Mouse (Mus musculus) left cerebral cortex, adult 11 months (tissue): ENCODE measurements at regions not wholly inside any gene's neighbourhood (a gene's known extent, or its start where the extent isn't known, plus 50 kb on each side); places are given as distances from the start of the nearest gene placed in this dataset.

ENCODE experiments used
- DNase-seq: peaks from one replicate; pipeline ENCODE4 v3.0.0; 2022; ENCODE audit warnings: low spot score

GRCm38 (mm10) chr14:78225677-78226076 lies 82.2 kb downstream of the Tnfsf11 start:
- DNase-seq: no peak

- DNase-seq: no peak
These were observed 91.4 kb downstream of the Tnfsf11 start for GRCm38 (mm10) chr14:78216229-78216963.

GRCm38 (mm10) chr14:78215491-78215890 lies 92.4 kb downstream of the Tnfsf11 start:
- no peak for DNase-seq

- no peak for DNase-seq
These were observed 103.3 kb downstream of the Tnfsf11 start for GRCm38 (mm10) chr14:78204566-78204863.

GRCm38 (mm10) chr14:78203726-78204565 lies 103.9 kb downstream of the Tnfsf11 start:
- peak; percentile 21 for DNase-seq

GRCm38 (mm10) chr14:78202781-78203180 lies 105.1 kb downstream of the Tnfsf11 start:
- DNase-seq: no peak

GRCm38 (mm10) chr14:78197483-78197882 lies 108.7 kb upstream of the Fam216b start:
- no peak for DNase-seq

- no peak for DNase-seq
These were observed 90.8 kb upstream of the Fam216b start for GRCm38 (mm10) chr14:78179576-78179975.

GRCm38 (mm10) chr14:78173451-78173850 lies 84.6 kb upstream of the Fam216b start:
- no peak for DNase-seq

GRCm38 (mm10) chr14:78172956-78173355 lies 84.1 kb upstream of the Fam216b start:
- DNase-seq: no peak

- no peak for DNase-seq
These were observed 72.0 kb upstream of the Fam216b start for GRCm38 (mm10) chr14:78160819-78161218.

- DNase-seq: no peak
These were observed 70.8 kb upstream of the Fam216b start for GRCm38 (mm10) chr14:78159567-78159966.

GRCm38 (mm10) chr14:78157660-78158059 lies 68.9 kb upstream of the Fam216b start:
- DNase-seq: no peak

- no peak for DNase-seq
These were observed 60.0 kb upstream of the Fam216b start for GRCm38 (mm10) chr14:78148851-78149250.

GRCm38 (mm10) chr14:78143751-78144150 lies 54.9 kb upstream of the Fam216b start:
- no peak for DNase-seq
